Mouse (Mus musculus) hindbrain, postnatal 0 days (tissue): ENCODE results near the gene E130308A19Rik. TPM values are rescaled to one million over a fixed set of nuclear protein-coding genes. Genes with fewer than 3 reads are reported as not detected.

Experiments used
- ATAC-seq: fragments of 200-750 bp; cut with Nextera tagmentation; 2 replicates; pipeline ENCODE4 v1.8.0; 2017; ENCODE audit warnings: mild to moderate bottlenecking, moderate TSS enrichment, moderate library complexity
- DNase-seq: peaks from one replicate; pipeline ENCODE4 v3.0.0-alpha.2; 2015; ENCODE audit warnings: low spot score
- H3K27ac ChIP-seq: fragments of 300-500 bp; sonication (generic); 2 replicates; pipeline ENCODE4 v1.5.1; 2014; ENCODE audit warnings: mild to moderate bottlenecking
- H3K27me3 ChIP-seq: fragments of 300-500 bp; sonication (generic); 2 replicates; pipeline ENCODE4 v1.6.1; 2014; ENCODE audit warnings: low read length, mixed read lengths; ENCODE audit not compliant: insufficient read depth
- H3K36me3 ChIP-seq: fragments of 300-500 bp; sonication (generic); 2 replicates; pipeline ENCODE4 v1.6.1; 2014; ENCODE audit warnings: low read length, mixed read lengths; ENCODE audit not compliant: insufficient read depth
- H3K4me1 ChIP-seq: fragments of 300-500 bp; sonication (generic); 2 replicates; pipeline ENCODE4 v1.6.1; 2014; ENCODE audit warnings: antibody characterized with exemption, low read length, mixed read lengths; ENCODE audit not compliant: insufficient read depth
- H3K4me2 ChIP-seq: fragments of 300-500 bp; sonication (generic); 2 replicates; pipeline ENCODE4 v1.6.1; 2014; ENCODE audit warnings: low read depth, mild to moderate bottlenecking, low read length, moderate library complexity, mixed read lengths
- H3K4me3 ChIP-seq: fragments of 300-500 bp; sonication (generic); 2 replicates; pipeline ENCODE4 v1.5.1; 2014; ENCODE audit warnings: low read length
- H3K9ac ChIP-seq: fragments of 300-500 bp; sonication (generic); replicated peaks from 2 replicates; pipeline ENCODE4 v1.6.1; 2014; ENCODE audit warnings: mild to moderate bottlenecking, low read length, moderate library complexity, mixed read lengths
- H3K9me3 ChIP-seq: fragments of 300-500 bp; sonication (generic); 2 replicates; pipeline ENCODE4 v1.6.1; 2016; ENCODE audit warnings: low read length, mixed read lengths
- CTCF ChIP-seq: IDR thresholded peaks from 2 replicates; pipeline ENCODE4 v1.5.1; 2016; ENCODE audit warnings: antibody characterized with exemption, control low read depth, low read depth
- WGBS: fragments of 180-500 bp; shearing (Covaris S2); extraction: QIAGEN DNeasy Blood & Tissue Kit; methylation state at CpG from one replicate; pipeline ENCODE4 v1.1.7; 2014; 5-methylcytosine and 5-hydroxymethylcytosine counted together
- polyA plus RNA-seq: library from polyadenylated mRNA; unstranded; fragments of >200 nt; fragmentation: Nextera tagmentation; extraction: Ambion mirVana; gene quantifications from 2 replicates; pipeline ENCODE4 v1.2.1, GENCODE M21; 2015
- total RNA-seq: library from RNA; depleted of rRNA; stranded (reverse); fragments of >200 nt; gene quantifications from 2 replicates; pipeline ENCODE4 v1.2.3, GENCODE M21; 2014; rRNA removed

Gene E130308A19Rik
- total RNA-seq (29.2 and 41.9 TPM in 2 replicates), polyA plus RNA-seq (33.8 and 35.7 TPM in 2 replicates)

- peak within 1 kb of the TSS; percentile 95 for H3K4me3 ChIP-seq
- WGBS = under 1% methylated on average over 94 of the region's 120 CpGs
- no peaks in the 10 kb centered on the region for H3K36me3 ChIP-seq
- H3K9me3 ChIP-seq = no peaks in the 10 kb centered on the region
- peak within 1 kb of the TSS; percentile 87 for H3K9ac ChIP-seq
- H3K4me2 ChIP-seq = peak within 1 kb of the TSS; percentile 71
- no peaks in the 10 kb centered on the region for H3K27me3 ChIP-seq
- no peak for TF ChIP-seq CTCF
- H3K27ac ChIP-seq = peak within 1 kb of the TSS; percentile 89
- peak; percentile 95 for ATAC-seq
- H3K4me1 ChIP-seq = peaks cover 17% of the 10 kb centered on the region
- peak; percentile 91 for DNase-seq
These were observed at the start of gene E130308A19Rik for GRCm38 (mm10) chr4:59625998-59626910. Gene E130308A19Rik (plus strand): TSS chr4:59626211.

DNA sequence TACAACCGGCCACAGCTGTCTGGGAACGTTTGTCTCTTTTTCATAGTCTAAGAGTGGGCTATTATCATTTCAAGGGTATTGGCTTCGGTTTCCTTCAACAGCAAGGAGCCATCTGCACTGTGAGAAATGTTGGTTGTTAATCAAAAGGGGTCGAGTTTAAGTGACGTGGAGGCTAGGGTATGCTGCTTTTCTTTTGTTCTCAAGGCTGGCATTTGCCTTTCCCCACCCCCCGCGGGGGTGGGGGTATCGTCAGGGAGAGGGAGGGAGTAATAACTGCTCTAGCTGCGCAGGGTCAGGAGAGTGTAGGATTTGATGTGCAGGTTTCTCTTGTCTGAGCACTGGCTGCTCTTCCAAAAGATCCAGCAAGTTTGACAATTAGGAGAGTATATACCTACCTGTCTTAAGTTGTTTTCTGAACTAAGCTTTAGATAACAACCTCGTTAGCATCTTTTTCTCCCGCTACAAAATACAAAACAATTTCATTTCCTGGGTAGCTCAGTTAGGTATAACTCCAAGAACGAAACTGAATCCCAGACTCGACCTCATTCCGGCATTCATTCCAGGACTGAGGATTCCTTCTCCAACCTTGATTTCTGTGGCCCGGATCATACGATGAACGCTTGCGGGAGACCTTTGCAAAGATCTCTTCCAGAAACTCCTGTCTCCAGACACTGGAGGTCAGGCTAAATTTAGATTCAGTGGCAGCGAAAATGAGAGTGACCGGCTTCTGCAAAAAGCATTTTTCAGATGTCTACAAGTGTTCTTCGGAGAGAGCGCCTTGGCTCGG, 45.3 kb upstream of the E130308A19Rik start:
- Histone ChIP-seq H3K4me3 (peak overlapping the region; percentile 63), H3K9me3 (no peaks in the 10 kb centered on the region), H3K27ac (peak overlapping the region; percentile 83), H3K9ac (peak overlapping the region; percentile 58), H3K36me3 (no peaks in the 10 kb centered on the region), H3K27me3 (no peaks in the 10 kb centered on the region), H3K4me2 (peak overlapping the region; percentile 84), H3K4me1 (peaks cover 4% of the 10 kb centered on the region; the same call in 1 of the 2 replicates)
- no peak for TF ChIP-seq CTCF
- DNase-seq (peak; percentile 80), ATAC-seq (peak; percentile 57)
- WGBS = under 1% methylated on average over 23 of the region's 23 CpGs

GRCm38 (mm10) chr4:59581314-59582185, 44.5 kb upstream of the E130308A19Rik start, which contains the start of gene Hsdl2:
Gene Hsdl2 (plus strand): TSS chr4:59581563.
- Histone ChIP-seq H3K36me3 (no peaks in the 10 kb centered on the region), H3K4me3 (peak within 1 kb of the TSS; percentile 63), H3K27me3 (no peaks in the 10 kb centered on the region), H3K9me3 (no peaks in the 10 kb centered on the region), H3K9ac (peak within 1 kb of the TSS; percentile 58), H3K27ac (peak within 1 kb of the TSS; percentile 83), H3K4me1 (peaks cover 4% of the 10 kb centered on the region; the same call in 1 of the 2 replicates), H3K4me2 (peak within 1 kb of the TSS; percentile 84)
- peak; percentile 100 for DNase-seq
- no peak for TF ChIP-seq CTCF
- ATAC-seq = peak; percentile 98
- WGBS = under 1% methylated on average over 61 of the region's 61 CpGs

GRCm38 (mm10) chr4:59582186-59582585, 43.8 kb upstream of the E130308A19Rik start:
- no peak for TF ChIP-seq CTCF
- H3K4me1 ChIP-seq = peaks cover 4% of the 10 kb centered on the region; the same call in 1 of the 2 replicates
- DNase-seq (peak; percentile 8), ATAC-seq (no peak)
- H3K4me3 ChIP-seq = peak overlapping the region; percentile 63
- H3K9me3 ChIP-seq = no peaks in the 10 kb centered on the region
- H3K27me3 ChIP-seq = no peaks in the 10 kb centered on the region
- H3K36me3 ChIP-seq = no peaks in the 10 kb centered on the region
- H3K27ac ChIP-seq = 0 out of 2 replicates have a peak overlapping the region, but pooled peaks have one; percentile 41
- peak overlapping the region; percentile 58; the same call in 1 of the 2 replicates for H3K9ac ChIP-seq
- peak overlapping the region; percentile 84 for H3K4me2 ChIP-seq
- 21% methylated on average over 6 of the region's 6 CpGs for WGBS

GRCm38 (mm10) chr4:59585097-59585496, 40.9 kb upstream of the E130308A19Rik start:
- 70% methylated on average over 5 of the region's 5 CpGs for WGBS
- Histone ChIP-seq H3K36me3 (no peaks in the 10 kb centered on the region), H3K4me2 (no peak overlapping the region), H3K27ac (peak overlapping the region; percentile 60; the same call in 1 of the 2 replicates), H3K4me3 (no peak overlapping the region), H3K9me3 (no peaks in the 10 kb centered on the region), H3K4me1 (peaks cover 4% of the 10 kb centered on the region; the same call in 1 of the 2 replicates), H3K9ac (no peak overlapping the region), H3K27me3 (no peaks in the 10 kb centered on the region)
- ATAC-seq = no peak; the same call in 1 of the 2 replicates
- DNase-seq = peak; percentile 70
- no peak for TF ChIP-seq CTCF
